Mouse (Mus musculus): ENCODE data around the gene Fam178b.

Gene Fam178b

DNA sequence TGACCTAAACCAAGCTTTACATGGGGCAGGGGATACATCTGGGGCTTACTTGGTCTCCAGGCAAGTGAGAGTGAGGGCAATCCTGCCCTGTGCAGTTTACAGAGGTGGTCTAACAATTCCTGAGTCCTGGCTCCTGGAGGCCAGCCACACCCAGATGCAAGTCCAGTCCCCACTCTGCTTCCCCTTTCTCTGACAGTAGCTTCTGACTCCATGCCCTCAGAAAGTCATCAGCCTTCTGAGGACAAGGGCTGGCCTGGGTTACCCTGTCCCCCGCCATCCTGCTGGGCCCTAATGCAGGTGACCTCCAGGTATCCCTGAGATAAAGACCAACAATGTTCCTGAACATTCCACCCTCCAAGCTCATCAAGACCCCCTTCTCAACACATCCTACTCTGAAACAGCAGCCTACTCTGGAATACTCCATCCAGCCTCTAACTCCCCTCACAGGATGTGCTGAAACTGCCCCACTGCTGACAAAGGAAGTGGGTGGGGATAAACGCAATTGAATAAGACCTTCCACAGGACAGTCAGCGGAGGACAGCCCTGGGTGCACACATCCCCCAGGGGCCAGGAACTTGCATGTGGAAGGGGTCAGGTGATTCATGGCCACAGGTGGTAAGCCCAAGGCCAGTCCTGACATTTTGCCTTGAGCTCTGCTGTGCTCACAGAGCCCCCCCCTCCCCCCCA, 52.8 kb downstream of the Fam178b start:
- DNase-seq (ENCODE audit: extremely low read depth, low read depth), result no peak

DNA sequence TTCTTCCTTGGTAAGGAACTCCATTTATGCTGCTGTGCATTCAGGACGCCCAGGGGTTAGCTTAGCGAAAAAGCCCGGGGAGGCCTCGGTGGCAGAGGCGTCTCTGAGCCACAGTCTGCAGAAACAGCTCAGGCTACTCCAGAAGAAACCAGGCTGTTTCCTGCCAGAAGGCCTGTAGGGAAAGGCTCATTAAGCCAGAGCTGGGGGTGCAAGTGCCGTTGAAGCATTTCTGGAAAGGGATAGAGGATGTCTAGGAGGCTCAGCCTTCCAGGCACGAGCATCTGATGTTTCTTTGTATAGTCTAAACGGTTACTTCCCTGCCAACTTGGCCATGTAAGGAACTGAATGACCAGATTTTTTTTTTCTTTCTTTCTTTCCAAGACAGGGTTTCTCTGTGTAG, 54.4 kb downstream of the Fam178b start:
- DNase-seq (ENCODE audit: extremely low read depth, low read depth), result no peak

DNA sequence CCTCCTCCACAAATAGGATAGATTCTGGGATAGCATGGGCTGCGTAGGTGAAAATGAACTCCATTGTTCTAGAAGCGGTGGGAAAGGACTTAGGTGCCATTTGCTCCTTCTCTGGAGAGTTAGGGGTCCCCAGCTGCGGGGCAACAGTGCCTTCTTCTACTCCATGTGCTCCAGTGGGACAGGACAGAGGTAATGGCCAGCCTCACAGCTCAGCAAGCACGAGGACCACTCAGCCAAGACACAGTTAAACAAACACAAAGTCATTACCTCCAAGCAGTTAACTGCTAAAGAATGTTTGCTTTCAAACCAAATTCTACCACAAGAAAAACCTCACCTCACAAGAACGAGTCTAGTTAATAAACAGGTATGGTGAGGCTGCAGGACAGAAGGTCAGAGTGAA, 57.5 kb downstream of the Fam178b start:
- no peak for DNase-seq (ENCODE audit: extremely low read depth, low read depth)

DNA sequence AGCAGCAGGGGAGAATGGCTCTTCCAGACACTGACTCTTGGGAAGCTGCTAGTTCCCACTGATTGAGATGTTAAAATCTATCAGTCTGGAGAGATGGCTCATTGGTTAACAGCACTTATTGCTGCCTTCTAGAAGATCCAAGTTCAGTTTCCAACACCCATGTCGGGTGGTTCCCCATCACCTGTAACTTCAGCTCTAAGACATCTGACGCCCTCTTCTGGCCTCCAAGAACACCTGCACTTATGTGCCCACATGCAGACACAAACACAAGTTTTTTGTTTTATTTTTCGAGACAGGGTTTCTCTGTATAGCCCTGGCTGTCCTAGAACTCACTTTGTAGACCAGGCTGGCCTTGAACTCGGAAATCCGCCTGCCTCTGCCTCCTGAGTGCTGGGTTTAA, 67.0 kb downstream of the Fam178b start:
- DNase-seq (ENCODE audit: extremely low read depth, low read depth), result peak; percentile 10

DNA sequence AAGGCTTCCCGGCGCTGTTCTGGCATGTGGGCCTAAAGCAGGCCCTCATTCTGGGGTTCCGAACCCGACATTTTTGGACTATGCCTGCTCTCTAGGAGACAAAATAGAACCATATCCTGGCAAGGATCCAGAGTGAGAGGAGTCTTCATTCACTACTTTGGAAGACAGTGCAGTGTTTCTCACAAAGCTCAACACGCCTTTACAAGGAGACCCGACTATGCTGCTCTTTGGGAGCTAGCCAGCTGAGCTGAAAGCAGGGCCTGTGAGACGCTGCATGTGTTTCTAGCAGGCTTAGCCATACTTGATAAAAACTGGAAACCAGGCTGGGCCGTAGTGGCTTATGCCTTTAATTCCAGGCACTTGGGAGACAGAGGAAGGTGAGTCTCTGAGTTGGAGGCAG, 67.8 kb downstream of the Fam178b start:
- DNase-seq (ENCODE audit: extremely low read depth, low read depth), result no peak

DNA sequence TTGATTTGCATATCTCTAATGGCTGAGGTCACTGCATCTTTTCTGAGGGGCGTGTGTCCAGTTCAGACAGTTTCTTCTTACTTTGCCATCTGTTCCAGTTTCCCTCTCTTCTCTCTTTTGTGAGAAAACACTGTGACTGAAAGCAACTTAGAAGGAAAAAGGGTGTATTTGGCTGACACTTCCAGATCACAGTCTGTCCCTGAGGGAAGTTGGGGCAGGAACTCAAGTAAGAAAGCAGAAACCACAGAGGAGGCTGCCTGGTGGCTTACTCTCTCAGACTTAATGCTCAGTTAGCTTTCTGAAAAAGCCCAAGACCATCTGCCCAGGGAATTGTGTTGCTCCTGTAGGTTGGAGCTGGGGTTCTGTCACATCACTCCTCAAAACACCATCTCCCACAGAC, 68.4 kb downstream of the Fam178b start:
- no peak for DNase-seq (ENCODE audit: extremely low read depth, low read depth)

DNA sequence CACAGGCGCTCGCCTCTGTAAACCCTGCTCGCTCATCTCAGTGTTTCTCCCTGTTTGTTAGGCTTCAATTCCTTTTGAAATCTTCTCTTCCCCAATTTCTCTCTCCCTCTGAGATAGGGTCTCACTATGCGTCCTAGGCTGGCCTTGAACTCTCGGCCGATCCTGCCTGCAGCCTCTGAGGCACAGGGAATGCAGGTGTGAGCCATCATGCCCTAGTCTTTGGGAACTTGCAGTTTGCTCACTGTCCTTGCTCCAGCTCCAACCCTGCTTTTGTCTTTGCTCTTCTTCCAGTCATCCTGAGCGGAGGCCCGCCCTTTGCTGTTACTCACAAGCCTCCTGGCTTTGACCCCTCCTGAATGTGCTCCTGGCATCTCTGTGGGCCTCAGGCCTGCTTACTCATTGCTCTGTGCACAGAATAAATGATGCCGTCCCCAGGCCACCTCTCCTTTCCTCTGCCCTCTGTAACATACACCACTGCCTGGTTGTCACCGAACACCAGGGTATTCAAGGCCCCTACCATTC, 69.5 kb downstream of the Fam178b start:
- DNase-seq (ENCODE audit: extremely low read depth, low read depth), result no peak

DNA sequence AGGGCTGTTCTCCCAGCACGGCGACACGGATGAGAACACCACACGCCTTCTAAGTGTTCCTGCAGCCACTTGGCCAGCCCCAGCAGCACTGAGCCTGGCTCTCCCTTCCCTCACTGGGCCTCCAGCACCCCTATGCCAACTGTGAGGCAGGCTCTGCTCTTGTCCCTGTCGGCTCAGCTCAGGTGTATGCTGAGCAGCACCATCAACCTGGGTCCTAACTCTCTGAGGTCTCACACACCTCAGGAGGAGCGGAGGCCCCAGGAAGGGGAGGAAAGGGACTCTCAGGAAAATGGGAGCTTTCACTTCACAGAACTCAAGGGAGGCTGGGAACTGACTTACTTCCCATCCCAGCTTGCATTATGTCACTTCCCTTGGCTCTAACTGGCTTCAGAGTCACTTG, 70.6 kb downstream of the Fam178b start:
- no peak for DNase-seq (ENCODE audit: extremely low read depth, low read depth)

DNA sequence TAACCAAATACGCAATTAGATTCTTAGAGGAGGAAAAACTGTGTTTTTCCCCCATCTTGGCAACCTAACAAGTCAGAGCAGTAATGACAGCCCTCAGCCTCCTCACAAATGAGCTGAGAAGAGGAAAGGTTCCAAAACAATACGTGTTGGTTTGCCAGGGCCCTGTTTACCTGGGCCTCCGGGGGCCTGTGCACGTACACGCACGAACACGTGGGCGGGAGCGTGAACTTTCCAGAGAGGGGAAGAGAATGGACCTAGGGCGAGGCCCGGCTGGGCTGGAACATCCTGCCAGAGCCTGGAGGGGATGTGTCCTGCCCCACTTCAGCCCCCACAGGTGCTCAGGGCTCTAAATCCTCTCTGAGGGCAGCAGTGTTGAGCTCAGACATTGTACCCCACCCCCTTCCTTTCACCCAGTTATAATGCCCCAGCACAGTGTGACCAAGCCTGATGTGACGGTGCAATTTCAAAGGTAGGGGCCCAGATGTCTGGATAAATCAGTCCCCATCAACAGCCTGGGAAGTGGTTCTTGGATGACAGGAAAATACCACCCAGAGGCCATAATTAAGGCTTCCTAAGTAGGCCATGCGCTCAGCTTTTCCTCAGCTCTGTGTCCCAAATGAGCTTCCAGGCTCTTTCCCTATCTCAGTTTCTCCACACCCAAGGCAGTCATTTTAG, 71.4 kb downstream of the Fam178b start:
- no peak for DNase-seq (ENCODE audit: extremely low read depth, low read depth)

DNA sequence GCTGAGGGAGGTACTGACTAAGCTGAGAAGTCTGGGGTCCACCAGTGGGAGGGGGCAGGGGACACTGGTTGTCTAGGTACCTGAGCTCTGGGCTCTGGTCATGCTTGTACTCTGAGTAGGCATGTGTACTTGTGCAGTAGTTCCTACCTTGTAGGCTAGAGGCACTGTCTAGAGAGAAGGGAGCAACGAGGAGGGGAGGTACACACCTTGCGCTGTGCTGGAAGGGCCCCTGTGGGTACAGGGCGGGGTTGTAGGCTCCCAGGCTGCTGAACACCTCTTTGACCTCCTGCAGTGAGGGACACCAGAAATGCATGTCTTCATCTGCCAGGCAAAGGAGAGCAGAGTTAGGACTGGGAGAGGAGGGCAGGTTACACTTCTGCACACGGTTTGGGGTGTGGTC, 74.8 kb downstream of the Fam178b start:
- no peak for DNase-seq (ENCODE audit: extremely low read depth, low read depth)

DNA sequence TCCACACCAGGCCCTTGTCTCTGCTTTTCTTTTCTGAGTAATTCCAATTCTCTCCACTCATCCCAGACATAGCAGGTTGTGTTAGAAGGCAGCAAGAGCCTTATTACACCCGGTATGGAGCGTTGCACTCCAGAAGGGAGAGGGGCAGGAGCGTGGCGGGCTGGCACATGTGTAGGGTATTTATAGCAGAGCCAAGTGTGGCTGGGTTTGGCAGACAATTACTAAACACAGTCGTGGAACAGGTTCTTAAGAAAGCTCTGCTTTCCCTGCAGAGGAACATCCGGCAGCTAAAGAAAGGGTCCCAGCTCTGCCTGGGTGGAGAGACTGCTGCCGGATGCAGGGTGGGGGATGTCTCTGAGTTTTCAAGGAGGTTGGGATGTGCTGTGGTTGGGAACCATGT, 76.0 kb downstream of the Fam178b start:
- DNase-seq (ENCODE audit: extremely low read depth, low read depth), result no peak

DNA sequence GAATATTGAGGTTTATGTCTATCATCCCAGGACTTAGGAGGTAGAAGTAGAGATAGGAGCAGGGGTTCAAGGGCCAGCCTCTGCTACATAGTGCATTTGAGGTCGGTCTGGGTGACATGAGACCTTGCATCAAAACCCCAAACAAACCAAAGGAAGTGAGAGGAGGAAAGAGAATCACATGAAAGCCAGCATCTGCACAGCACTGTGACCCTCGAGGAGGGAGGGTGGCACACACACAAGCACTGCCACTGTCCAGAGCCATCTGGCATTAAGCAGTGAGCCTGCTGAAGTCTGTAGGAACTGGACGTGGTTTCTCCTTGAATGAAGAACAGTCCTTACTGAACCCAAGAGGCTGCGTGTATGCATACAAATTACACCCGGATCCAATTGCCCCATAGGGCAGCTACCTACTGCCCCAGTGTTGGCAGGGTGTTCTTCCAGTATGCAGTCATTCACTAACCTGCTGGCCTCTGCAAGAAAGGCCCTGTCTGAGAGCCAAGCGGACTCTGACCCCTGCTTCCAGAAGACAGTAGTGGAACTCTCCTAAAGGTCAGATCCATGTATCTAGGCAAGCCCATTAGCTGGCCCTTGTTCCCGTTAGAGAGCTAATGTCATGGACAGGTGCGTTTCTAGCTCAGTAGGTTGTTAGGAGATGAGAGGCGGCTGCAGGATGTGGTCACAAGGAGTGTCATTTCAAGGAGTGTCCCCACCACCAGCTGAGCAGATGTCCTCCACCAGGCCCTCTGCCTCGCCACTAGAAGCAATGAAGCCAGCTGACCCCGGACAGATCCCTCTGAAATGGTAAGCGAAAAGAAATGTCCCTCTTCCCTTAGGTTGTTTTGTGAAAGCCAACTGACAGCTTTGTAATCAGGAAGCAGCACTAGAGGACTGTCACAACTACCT, 78.5 kb downstream of the Fam178b start:
- no peak for DNase-seq (ENCODE audit: extremely low read depth, low read depth)

DNA sequence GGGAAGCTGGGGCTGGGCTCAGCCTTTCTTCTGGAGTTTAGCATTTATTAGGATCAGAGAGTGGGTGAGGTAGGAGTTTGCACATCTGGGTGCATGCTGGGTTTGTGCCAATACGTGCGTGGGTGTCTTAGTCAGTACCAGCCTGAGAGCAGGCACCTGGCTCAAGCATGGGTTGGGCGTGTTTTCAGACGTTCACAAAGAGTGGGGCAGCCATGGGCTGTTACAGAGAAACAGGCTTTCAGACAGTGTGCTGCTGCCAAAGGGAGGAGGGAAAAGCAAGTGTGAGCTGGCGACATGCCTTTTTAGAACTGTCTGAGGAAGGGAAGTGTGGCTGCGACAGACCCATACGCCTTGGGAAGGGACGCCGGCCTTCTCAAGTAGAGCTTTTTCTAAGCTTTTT, 79.6 kb downstream of the Fam178b start:
- DNase-seq (ENCODE audit: extremely low read depth, low read depth), result no peak

DNA sequence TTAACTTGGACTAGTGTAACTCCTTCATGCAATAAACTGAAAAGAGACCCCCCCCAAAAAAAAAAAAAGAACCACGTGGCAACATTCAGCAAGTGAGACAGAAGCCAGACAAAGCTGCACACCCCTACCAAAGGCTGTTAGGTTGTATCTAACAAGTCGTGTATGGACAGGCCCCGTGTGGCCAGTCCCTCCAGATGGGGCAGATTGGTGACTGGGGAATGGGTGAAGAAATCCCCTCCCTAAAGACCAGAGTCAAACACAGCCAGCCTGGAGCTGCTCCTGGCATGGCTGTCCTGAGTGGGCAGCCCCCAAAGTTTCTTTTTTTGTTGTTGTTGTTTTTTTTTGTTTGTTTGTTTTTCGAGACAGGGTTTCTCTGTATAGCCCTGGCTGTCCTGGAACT, 80.7 kb downstream of the Fam178b start:
- DNase-seq (ENCODE audit: extremely low read depth, low read depth), result no peak

DNA sequence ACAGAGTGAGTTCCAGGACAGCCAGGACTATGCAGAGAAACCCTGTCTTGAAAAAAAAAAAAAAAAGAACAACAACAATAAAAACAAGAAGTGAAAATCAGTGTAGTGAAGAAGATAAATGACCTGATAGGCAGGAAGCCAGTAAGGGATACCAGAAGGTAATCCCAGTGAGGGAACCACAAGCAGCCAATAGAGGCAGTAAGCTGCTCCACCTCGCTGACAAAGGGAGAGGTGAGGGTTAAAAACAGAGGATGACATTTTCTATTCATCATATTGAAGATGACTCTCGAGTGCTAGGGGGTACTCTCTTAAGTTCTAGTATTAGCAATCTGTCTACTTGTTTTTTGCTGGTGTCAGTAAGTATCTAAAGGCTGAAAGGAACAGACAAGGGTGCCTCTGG, 84.6 kb downstream of the Fam178b start:
- DNase-seq (ENCODE audit: extremely low read depth, low read depth), result no peak

DNA sequence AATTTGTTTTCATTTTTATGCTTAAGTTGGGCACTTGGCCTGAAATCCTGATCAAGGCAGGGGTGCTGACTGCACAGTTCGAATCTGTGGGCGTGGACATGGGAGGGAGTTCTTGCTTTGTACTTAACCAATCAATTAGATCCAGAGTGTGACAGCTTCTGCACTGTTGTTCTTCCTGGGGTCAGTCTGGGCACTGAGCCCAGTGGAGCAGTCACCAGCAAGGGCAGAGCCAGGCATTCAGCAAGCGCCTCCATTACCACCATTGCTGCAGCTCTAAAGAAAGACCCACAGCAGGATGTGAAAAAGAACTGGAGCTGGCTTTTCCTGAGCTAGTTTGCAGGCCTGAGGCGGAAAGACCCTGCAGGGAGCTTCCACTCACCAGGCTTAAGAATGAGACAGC, 86.9 kb downstream of the Fam178b start:
- DNase-seq (ENCODE audit: extremely low read depth, low read depth), result no peak

DNA sequence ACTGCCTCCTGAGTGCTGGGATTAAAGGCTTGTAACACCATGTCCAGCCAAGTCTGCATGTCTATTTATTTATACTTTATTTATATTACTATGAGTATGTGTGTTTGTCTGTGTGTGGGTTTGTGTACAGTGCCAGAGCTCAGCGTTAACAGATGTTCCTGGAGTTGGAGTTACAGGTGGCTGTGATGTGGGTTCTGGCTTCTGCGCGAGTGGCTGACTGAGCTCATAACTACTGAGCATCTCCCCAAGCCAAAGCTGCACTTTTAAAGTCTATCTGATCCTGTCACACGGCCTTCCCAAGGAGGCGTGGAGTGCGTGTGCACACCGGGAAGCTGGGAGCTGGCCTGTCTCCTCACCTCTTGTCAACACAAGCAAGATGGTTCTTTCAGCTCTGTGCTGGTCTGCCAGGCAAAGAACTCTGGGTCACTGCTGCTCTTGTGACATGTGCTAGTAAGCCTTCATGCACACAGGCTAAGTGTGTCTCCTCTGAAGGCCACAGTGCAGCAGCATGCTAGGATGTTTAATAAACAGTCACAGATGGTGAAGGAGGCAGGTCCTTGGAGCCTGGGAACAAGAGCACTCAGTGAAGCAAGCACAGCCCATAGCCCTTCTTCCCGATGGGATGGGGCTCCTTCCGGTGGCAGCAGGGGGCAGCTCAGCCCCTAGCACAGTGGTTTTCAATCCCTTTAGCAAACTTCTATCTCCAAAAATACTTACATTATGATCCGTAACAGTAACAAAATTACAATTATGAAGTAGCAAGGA, 87.6 kb downstream of the Fam178b start:
- DNase-seq (ENCODE audit: extremely low read depth, low read depth), result no peak

DNA sequence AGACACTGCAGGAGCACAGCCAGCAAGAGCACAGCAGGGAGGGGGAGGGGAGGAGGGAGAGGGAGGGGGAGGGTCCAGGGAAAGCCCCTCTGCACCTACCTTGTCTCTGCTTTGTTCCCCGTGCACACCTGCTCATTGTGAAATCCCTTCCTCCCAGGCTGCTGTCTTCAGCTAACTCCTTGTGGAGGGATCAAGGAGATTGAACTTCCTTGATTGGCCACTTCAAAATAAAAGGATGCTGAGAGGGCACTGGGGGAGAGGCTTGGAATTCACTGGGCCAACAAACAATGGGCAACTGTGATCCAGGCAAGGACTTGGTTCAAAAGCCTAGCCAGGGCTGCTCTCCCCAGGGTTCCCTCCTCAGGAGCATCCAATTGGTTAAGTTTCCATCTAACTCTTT, 89.9 kb downstream of the Fam178b start:
- no peak for DNase-seq (ENCODE audit: extremely low read depth, low read depth)

DNA sequence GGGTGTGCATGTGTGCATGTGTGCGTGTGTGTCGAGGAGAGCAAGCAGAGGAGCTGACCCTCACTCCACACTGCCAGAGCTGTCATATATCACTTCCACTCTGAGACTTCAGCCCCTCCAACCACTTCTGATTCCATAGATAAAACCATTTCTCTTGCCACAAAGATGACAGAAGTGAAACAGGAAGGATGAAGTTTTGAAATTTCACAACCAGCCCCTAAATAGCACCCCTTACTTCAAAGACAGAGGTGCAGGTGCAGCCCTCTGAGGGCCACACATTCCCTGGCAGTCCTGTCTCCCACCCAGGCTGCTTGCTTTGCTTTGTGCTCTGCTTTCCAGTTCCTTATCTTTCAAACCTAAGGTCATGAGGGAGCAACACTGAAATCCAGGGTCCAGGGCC, 91.6 kb downstream of the Fam178b start:
- no peak for DNase-seq (ENCODE audit: extremely low read depth, low read depth)

DNA sequence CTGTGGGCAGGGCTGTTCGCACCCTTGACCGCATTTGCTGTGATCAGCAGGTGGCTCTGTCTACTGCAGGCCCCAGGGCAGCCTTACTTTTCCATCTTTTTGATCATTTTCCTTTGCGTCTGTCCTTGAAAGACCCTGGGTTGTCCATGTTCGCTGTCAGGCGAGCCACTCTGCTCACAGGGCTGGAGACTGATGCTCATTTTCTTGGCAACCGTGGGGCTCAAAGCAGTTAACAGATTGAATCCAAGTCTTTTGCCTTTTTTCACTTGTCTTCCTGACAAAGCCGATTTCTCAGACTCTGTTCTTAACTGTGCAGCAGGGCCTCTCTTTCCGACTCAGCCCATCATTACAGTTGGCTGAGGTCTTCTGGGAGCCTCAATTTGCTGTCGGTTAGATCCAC, 92.3 kb downstream of the Fam178b start:
- no peak for DNase-seq (ENCODE audit: extremely low read depth, low read depth)

DNA sequence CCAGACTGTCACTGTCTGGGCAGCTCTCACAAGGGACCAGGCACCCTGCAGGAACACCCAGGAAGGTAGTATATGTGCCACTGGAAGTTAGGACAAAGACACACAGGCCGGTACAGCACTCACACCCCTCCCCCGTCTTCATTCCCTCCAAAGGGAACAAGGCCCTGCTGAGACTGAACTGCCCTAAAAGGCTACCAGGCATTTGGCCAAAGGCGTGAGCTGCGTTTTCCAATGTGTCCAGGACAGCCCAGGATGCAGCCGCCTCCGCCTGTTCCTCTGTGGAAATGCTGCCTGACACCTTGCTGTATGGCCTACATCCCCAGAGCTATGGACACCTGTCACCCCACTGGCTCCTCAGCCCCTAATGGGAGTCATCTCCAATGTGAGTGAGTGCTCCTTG, 93.5 kb downstream of the Fam178b start:
- DNase-seq (ENCODE audit: extremely low read depth, low read depth), result no peak
